Mouse (Mus musculus): Measurements from ENCODE around the gene Gucy1b2. TPM values are rescaled to one million over a fixed set of nuclear protein-coding genes. Genes with fewer than 3 reads are reported as not detected.

The Gucy1b2 gene
- total RNA-seq (2023) = not detected

DNA sequence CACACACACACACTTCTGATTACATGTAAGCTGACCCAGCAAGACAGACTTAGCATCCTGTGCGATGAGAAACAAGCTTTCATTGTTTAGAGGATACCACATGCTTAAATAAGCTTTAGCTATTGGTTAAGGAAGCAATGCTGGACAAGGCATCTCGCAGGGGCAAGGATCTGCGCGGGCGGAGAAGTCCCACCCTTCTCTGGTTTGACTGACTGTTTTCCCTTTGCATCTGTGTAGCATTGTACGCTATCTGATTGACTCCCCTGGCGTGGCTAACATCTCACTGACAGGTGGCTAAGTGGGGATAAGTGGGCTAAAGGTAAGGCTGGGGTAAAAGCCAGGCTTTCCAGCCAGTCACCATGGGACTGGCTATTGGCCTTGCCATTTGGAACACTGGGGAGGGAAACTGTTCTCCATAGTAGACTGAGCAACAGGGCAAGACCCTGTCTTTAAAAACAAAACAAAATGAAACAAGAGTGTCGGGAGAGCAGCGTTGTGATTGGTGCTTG is at the start of gene Gucy1b2:
TSS of gene Gucy1b2 (minus strand) at position 51 of the 509 bp plus-strand sequence.

Other genes starting within 250 kb of the Gucy1b2 start
- gene Rnaseh2b, start 163.7 kb downstream of the Gucy1b2 start, total RNA-seq (2023) = 10.3 TPM
- not detected for gene Dleu7, start 163.2 kb downstream of the Gucy1b2 start, total RNA-seq (2023)
- not detected for gene Fam124a, start 99.4 kb upstream of the Gucy1b2 start, total RNA-seq (2023)
- gene Gm4131, start 110.6 kb upstream of the Gucy1b2 start, total RNA-seq (2023) = not detected
- not detected for gene Serpine3, start 207.4 kb upstream of the Gucy1b2 start, total RNA-seq (2023)

Data from CD4-positive naive resting alpha-beta T cell, adult 76 days (primary cell).